Mouse (Mus musculus) lung, postnatal 25 days (tissue): ENCODE data around the gene Adgrd1.
"Not testable (repeated sequence)": the region's sequence is repeated elsewhere in the genome, so short reads cannot be mapped to it uniquely, and the experiment has no call there.

Experiments used
- DNase-seq: peaks from one replicate; pipeline ENCODE4 v3.0.0; 2022; ENCODE audit warnings: low spot score

Gene Adgrd1

GRCm38 (mm10) chr5:129094236-129094635 is 2.3 kb upstream of the Adgrd1 start:
- no peak for DNase-seq

DNA sequence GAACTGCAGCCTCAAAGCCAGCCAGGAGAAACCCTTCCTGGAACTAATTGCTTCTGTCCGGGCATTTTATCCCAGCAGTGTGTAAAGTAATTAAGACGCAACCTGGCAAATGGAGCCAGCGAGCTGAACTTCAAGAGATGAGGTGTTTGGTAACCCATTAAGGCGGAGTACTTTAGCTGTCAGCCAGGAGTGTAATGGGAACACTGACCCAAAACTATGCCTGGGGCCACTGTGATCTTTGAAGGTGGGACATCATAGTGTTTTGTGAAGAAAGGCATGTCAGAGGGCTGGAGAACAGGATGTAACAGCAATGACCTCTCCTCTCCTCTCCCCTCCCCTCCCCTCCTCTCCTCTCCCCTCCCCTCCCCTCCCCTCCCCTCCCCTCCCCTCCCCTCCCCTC is 7.5 kb downstream of the Adgrd1 start:
- no peak for DNase-seq

- DNase-seq = no peak
Measured at GRCm38 (mm10) chr5:129111729-129112128, 15.2 kb downstream of the Adgrd1 start.

GRCm38 (mm10) chr5:129113741-129114476 is 17.4 kb downstream of the Adgrd1 start:
- DNase-seq = no peak

DNA sequence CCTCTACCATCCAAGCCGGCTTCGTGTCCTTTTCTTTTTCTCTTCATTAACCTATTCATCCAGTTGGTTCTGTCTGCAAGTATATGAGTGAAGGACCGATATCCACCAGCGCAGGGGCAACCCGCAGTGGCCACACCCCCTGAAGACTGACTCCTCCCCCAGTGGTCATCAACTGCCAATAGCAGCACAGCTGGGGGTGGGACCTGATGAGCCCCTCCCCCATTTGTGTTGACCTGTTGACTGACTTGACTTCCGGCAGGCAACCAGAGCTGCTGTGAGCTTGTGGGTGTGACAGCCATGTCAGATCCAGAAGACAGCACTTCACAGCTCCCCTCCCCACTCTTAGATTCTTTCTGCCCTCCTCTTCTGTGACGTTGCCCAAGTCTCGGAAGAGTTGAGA is 19.7 kb downstream of the Adgrd1 start:
- DNase-seq = no peak

DNA sequence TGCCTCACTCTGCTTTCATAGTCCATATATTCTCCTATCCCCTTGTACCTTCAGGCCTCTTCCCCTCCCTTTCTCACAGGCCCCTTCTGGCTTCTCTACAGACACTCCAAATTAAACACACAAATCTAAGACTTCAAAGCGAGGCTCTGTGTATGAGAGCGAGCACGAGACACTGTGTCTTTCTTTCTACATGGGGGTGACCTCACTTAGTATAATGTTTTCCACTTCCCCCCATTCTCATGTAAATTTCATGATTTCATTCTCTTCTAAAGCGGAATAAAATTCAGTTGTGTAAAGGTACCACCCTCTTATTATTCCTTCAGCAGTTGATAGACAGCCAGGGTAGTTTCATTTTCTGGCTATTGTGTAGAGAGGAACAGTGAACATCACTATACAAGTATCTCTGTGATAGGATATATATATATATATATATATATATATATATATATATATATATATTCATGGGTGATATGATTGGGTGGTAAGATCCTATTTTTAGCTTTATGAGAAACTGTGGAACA is 21.1 kb downstream of the Adgrd1 start:
- DNase-seq = no peak

- no peak for DNase-seq
Measured at GRCm38 (mm10) chr5:129118523-129118922, 22.0 kb downstream of the Adgrd1 start.

GRCm38 (mm10) chr5:129119146-129119545 is 22.6 kb downstream of the Adgrd1 start:
- DNase-seq = no peak

GRCm38 (mm10) chr5:129121654-129122285 is 25.2 kb downstream of the Adgrd1 start:
- DNase-seq = no peak

DNA sequence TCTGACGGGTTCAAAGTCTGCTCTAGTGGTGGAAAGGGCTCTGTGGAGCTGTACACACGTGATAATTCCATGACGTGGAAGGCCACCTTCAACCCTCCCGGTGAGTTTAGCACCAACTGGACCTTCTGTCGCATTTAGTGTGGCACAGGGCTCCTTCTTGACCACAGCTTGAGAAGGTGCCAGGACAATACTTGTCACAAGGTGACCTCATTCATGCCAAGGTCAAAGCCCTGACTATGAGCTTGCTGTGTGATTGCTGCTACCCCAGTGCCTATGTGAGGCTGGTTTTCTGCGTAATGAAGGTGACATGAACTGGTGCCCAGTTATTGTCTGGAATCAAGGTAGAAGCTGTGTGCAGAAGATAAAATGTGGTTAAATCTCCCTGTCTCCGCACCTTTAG is 25.9 kb downstream of the Adgrd1 start:
- DNase-seq = no peak

DNA sequence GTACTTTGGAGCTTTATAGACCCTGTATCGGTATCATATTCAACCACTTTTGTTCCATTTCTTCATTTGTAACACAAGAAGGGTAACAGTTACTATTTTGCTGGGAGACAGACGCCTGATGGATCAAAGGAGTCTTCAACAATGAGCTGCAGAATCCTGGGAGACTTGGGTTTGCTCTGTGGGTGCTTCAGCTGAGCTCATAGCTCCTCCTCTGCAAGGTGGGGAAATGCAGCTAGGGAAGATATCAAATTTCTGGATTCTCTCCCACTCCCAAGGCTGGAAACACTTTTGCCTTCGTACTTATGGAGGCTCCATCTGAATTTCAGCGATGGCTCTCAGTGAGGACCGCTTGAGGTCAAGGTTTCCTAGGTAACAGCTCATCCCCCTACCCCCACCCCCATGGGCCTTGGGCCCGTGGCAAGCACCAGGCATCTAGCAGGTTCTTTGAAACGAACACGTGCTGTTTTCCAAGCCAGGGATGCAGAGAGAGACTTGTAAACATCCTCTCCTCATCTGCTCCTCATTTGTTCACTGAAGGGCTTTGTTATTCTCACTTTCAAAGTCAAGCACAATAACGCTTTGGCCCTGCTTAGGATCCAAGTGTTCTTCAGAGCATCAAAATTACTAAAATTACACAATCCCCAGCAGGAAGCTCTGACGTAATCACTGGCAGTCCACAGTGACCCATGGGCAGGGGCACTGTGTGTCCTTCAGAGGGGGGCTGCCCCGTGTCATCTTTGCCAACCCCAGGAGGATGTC is 27.7 kb downstream of the Adgrd1 start:
- DNase-seq = peak; percentile 14

DNA sequence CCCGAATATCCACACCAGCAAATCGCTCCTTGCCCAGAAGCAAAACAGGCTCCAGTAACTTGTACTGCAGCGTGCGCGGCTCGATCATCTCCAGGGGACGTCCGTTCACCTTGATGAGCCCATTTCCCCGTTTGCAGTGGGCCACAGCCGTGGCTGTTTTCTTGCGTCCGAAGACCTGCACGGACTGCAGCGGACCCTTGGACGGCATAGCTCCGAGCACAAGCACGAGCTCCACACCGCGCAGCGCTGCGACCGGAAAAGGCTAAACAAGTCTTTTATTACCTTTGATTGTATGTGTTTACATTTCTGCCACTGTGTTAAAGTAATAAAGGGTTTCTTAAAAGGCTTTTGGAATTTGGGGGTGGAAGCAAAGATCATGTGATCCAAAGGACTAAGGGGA is 31.8 kb downstream of the Adgrd1 start:
- DNase-seq = not testable (repeated sequence)

DNA sequence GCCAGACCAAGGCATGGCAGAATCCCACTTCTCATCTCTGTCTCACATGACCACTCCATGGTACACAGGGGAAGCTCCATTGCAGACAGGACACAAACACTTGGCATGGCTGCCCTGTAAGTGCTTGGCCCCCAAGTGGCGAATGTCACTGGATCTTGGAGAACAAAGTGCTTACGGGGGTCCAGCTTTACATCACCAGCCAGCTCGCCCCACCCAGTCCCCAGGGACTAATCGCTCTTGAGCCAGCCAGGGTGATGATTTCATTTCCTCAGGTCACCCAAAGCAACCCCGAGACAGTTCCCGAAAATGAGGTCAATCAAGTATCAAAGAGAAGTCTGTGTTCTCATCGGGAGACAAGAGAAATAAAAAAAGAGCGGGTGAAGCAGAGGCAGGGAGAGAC is 33.8 kb downstream of the Adgrd1 start:
- no peak for DNase-seq

DNA sequence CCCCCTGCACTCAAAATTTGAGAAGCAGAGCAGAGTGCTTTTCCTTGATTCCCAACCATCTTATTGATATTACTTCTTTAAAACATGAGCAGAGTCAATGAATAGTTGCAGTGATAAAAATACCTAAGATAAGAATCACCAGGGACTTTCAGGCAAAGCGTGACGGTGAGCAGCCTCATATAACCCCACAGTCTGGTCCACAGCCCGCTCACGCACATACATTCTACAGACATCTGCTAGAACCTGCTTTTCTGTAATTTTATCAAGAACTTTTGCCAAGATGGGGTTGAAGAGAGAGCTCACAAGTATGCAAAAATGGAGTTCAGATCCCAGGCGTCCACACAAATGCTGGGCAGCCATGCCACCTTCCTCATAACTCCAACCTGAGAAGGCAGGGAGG is 40.9 kb downstream of the Adgrd1 start:
- DNase-seq = no peak

GRCm38 (mm10) chr5:129138576-129138975 is 42.0 kb downstream of the Adgrd1 start:
- DNase-seq = no peak

DNA sequence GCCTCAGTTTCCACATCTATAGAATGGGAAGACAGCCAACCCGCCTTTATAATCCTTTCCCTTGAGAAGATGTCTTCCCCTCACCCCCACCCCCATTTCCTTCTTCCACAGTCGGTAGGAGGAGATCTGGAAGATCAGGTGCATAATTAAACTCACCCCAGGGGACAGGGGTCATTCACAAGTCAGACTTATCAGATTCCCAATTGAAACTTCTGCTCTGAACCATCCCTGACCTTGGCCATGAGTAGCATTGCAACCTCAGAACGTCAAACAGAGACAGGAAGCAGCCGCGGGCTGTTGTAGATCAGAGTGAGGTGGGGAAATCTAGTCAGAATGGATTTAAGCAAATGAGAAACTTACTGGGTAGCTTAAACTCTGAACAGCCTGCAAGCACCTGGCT is 46.3 kb downstream of the Adgrd1 start:
- no peak for DNase-seq

DNA sequence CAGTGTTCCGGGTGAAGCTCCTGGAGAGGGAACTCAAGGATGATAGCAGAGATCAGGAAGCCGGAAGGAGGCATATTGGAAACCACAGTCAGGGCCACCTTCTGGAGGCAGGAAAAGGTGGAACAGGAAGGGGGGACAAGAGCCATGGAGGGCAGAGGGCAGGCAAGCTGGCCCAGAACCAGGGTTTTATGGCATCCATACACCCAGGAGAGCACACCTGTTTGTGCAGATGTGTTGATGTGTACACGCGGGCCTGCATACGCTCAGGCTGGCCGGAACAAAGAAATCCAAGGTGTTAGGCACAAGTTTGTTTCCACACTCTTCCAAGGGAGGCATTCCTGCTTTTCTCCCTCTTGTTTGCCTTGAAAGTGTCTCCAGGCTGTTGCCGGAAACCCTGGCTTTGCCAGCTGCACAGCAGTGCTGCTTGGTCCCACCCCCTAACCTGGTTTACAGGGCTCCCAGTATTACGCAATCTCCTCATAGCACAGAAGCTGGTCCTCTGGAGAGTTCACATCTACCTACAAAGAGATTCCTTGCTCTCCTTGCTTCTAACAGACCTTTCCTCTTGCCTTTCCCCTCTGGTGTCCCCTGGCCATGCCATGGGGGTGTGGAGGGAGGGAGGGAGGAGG is 48.9 kb downstream of the Adgrd1 start:
- DNase-seq = peak; percentile 51

GRCm38 (mm10) chr5:129146892-129147509 is 50.5 kb downstream of the Adgrd1 start:
- DNase-seq = no peak

GRCm38 (mm10) chr5:129148485-129148884 is 51.9 kb downstream of the Adgrd1 start:
- DNase-seq = no peak

GRCm38 (mm10) chr5:129155023-129155901 is 58.7 kb downstream of the Adgrd1 start:
- DNase-seq = no peak

- no peak for DNase-seq
Measured at GRCm38 (mm10) chr5:129155902-129156311, 59.4 kb downstream of the Adgrd1 start.
